ENCODE assay signal across 23 mouse cellular contexts in the genomic region with DNA sequence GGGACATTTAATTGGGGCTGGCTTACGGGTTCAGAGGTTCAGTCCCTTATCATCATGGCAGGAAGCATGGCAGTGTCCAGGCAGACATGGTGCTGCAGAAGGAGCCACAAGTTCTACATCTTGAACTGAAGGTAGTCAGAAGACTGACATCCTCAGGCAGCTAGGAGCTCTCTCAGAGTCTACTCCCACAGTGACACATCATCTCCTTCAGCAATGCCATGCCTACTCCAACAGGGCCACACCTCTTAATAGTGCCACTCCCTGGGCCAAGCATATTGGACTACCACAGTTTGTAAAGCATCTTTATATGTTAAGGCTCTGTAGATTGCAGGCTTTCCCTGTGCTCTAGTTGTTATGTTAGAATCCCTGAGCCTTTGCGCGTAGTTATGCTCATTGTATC.
"Had no signal": no experiment of that assay in that cellular context is flagged by ENCODE, and none has a peak within 500 bp of the region (broad histone marks: within the 10 kb centered on the region; RNA-seq: fewer than 3 reads in every experiment).

No protein-coding gene starts in this region.

- H3K4me2 ChIP-seq: heart, embryonic 11.5 days; heart, embryonic 13.5 days; heart, embryonic 15.5 days; hindbrain, embryonic 13.5 days; hindbrain, embryonic 15.5 days; intestine, embryonic 15.5 days; limb, embryonic 13.5 days; limb, embryonic 15.5 days had no signal

- ATAC-seq: hindbrain, postnatal 0 days; intestine, embryonic 15.5 days had no signal

- DNase-seq: gastrocnemius, postnatal 14 days; gastrocnemius, postnatal 36 days; heart, adult 11 months; heart, adult 2 months; heart, postnatal 14 days; heart, postnatal 36 days; kidney, adult 18-20 months; kidney, adult 8-10 months; kidney, postnatal 10 days; kidney, postnatal 25 days; kidney, postnatal 4 days; layer of hippocampus, postnatal 36 days; left cerebral cortex, postnatal 4 days had no signal

- H3K4me1 ChIP-seq: heart, embryonic 15.5 days; hindbrain, embryonic 13.5 days; hindbrain, embryonic 15.5 days; intestine, embryonic 15.5 days; limb, embryonic 15.5 days had no signal

- H3K27me3 ChIP-seq: heart, embryonic 13.5 days; heart, embryonic 15.5 days; hindbrain, embryonic 13.5 days; hindbrain, embryonic 15.5 days; intestine, embryonic 15.5 days; limb, embryonic 13.5 days; limb, embryonic 15.5 days had no signal

- H3K9ac ChIP-seq: heart, embryonic 13.5 days; heart, embryonic 15.5 days; hindbrain, embryonic 13.5 days; hindbrain, embryonic 15.5 days; intestine, embryonic 15.5 days; limb, embryonic 13.5 days; limb, embryonic 15.5 days had no signal

- H3K9me3 ChIP-seq: heart, embryonic 13.5 days; heart, embryonic 15.5 days; hindbrain, embryonic 13.5 days; hindbrain, embryonic 15.5 days; intestine, embryonic 15.5 days; limb, embryonic 13.5 days; limb, embryonic 15.5 days had no signal

- H3K27ac ChIP-seq: heart, adult 2 months; heart, embryonic 13.5 days; heart, embryonic 15.5 days; hindbrain, embryonic 13.5 days; hindbrain, embryonic 15.5 days; hindbrain, postnatal 0 days; intestine, embryonic 15.5 days; layer of hippocampus, adult 2 months; limb, embryonic 13.5 days; limb, embryonic 15.5 days had no signal

- H3K4me3 ChIP-seq: heart, adult 2 months; heart, embryonic 13.5 days; heart, embryonic 15.5 days; hindbrain, embryonic 13.5 days; hindbrain, embryonic 15.5 days; intestine, embryonic 15.5 days; layer of hippocampus, adult 2 months; limb, embryonic 13.5 days; limb, embryonic 15.5 days had no signal
